Mouse (Mus musculus) hindbrain, embryonic 14.5 days (tissue): ENCODE results near the gene Bsn. TPM values are rescaled to one million over a fixed set of nuclear protein-coding genes. Genes with fewer than 3 reads are reported as not detected.

Experiments
- ATAC-seq: fragments of 200-750 bp; cut with Nextera tagmentation; 2 replicates; pipeline ENCODE4 v1.8.0; 2017; ENCODE audit warnings: moderate number of reproducible peaks, mild to moderate bottlenecking, moderate TSS enrichment, moderate library complexity; ENCODE audit not compliant: low FRiP score
- DNase-seq: peaks from one replicate; pipeline ENCODE4 v3.0.0-alpha.2; 2015; ENCODE audit warnings: low spot score
- H3K27ac ChIP-seq: fragments of 300-500 bp; sonication (generic); 2 replicates; pipeline ENCODE4 v1.5.1; 2014; ENCODE audit warnings: mild to moderate bottlenecking, moderate library complexity
- H3K27me3 ChIP-seq: fragments of 300-500 bp; sonication (generic); 2 replicates; pipeline ENCODE4 v1.6.1; 2014; ENCODE audit warnings: mild to moderate bottlenecking, low read length, mixed read lengths; ENCODE audit not compliant: control insufficient read depth, insufficient read depth
- H3K36me3 ChIP-seq: fragments of 300-500 bp; sonication (generic); replicated peaks from 2 replicates; pipeline ENCODE4 v1.6.1; 2014; ENCODE audit not compliant: control insufficient read depth, insufficient read depth
- H3K4me1 ChIP-seq: fragments of 300-500 bp; sonication (generic); replicated peaks from 2 replicates; pipeline ENCODE4 v1.6.1; 2014; ENCODE audit warnings: antibody characterized with exemption, low read length, mixed read lengths; ENCODE audit not compliant: control insufficient read depth, insufficient read depth
- H3K4me2 ChIP-seq: fragments of 300-500 bp; sonication (generic); replicated peaks from 2 replicates; pipeline ENCODE4 v1.6.1; 2014; ENCODE audit warnings: mild to moderate bottlenecking, moderate library complexity
- H3K4me3 ChIP-seq: fragments of 300-500 bp; sonication (generic); replicated peaks from 2 replicates; pipeline ENCODE4 v1.5.1; 2014; ENCODE audit warnings: mild to moderate bottlenecking, low read length
- H3K9ac ChIP-seq: fragments of 300-500 bp; sonication (generic); 2 replicates; pipeline ENCODE4 v1.6.1; 2014
- H3K9me3 ChIP-seq: fragments of 300-500 bp; sonication (generic); 2 replicates; pipeline ENCODE4 v1.6.1; 2016; ENCODE audit warnings: low read length; ENCODE audit not compliant: control insufficient read depth
- WGBS: fragments of 180-500 bp; shearing (Covaris S2); extraction: QIAGEN DNeasy Blood & Tissue Kit; methylation state at CpG from one replicate; pipeline ENCODE4 v1.1.7; 2014; 5-methylcytosine and 5-hydroxymethylcytosine counted together
- polyA plus RNA-seq: library from polyadenylated mRNA; unstranded; fragments of >200 nt; fragmentation: Nextera tagmentation; extraction: Ambion mirVana; gene quantifications from 2 replicates; pipeline ENCODE4 v1.2.1, GENCODE M21; 2014

Bsn gene
- 15.4 and 15.7 TPM in 2 replicates for polyA plus RNA-seq

- peak within 1 kb of the TSS; percentile 82 for H3K27ac ChIP-seq
- H3K4me2 ChIP-seq: peak within 1 kb of the TSS; percentile 71
- H3K27me3 ChIP-seq: no peaks in the 10 kb centered on the region
- H3K36me3 ChIP-seq: peaks cover 15% of the 10 kb centered on the region
- H3K9ac ChIP-seq: peak within 1 kb of the TSS; percentile 96
- DNase-seq (peak; percentile 86), ATAC-seq (peak; percentile 88)
- under 1% methylated on average over 81 of the region's 91 CpGs for WGBS
- peaks cover 21% of the 10 kb centered on the region for H3K4me1 ChIP-seq
- H3K9me3 ChIP-seq: no peaks in the 10 kb centered on the region
- H3K4me3 ChIP-seq: peak within 1 kb of the TSS; percentile 94
Observed at GRCm38 (mm10) chr9:108189787-108190679, at the start of gene Bsn. Gene Bsn, minus strand, starts transcription at chr9:108190384.

GRCm38 (mm10) chr9:108239951-108240350 lies 49.8 kb upstream of the Bsn start:
- no peaks in the 10 kb centered on the region for H3K27me3 ChIP-seq
- H3K27ac ChIP-seq: no peak overlapping the region
- H3K4me3 ChIP-seq: no peak overlapping the region
- no peak overlapping the region for H3K4me2 ChIP-seq
- no peaks in the 10 kb centered on the region for H3K4me1 ChIP-seq
- no peak overlapping the region for H3K9ac ChIP-seq
- peaks cover 24% of the 10 kb centered on the region for H3K36me3 ChIP-seq
- no peaks in the 10 kb centered on the region for H3K9me3 ChIP-seq
- WGBS: 79% methylated on average over 5 of the region's 5 CpGs
- ATAC-seq: no peak
- no peak for DNase-seq

GRCm38 (mm10) chr9:108238831-108239230 lies 48.6 kb upstream of the Bsn start:
- Histone ChIP-seq H3K4me1 (no peaks in the 10 kb centered on the region), H3K9me3 (no peaks in the 10 kb centered on the region), H3K27ac (no peak overlapping the region), H3K4me3 (no peak overlapping the region), H3K9ac (no peak overlapping the region), H3K4me2 (no peak overlapping the region), H3K36me3 (peaks cover 25% of the 10 kb centered on the region), H3K27me3 (no peaks in the 10 kb centered on the region)
- DNase-seq (no peak), ATAC-seq (no peak)
- 85% methylated on average over 3 of the region's 3 CpGs for WGBS

- DNase-seq (no peak), ATAC-seq (no peak)
- no peaks in the 10 kb centered on the region for H3K4me1 ChIP-seq
- H3K9ac ChIP-seq: no peak overlapping the region
- peaks cover 21% of the 10 kb centered on the region for H3K36me3 ChIP-seq
- no peaks in the 10 kb centered on the region for H3K9me3 ChIP-seq
- 90% methylated on average over 2 of the region's 2 CpGs for WGBS
- H3K4me2 ChIP-seq: no peak overlapping the region
- no peaks in the 10 kb centered on the region for H3K27me3 ChIP-seq
- H3K27ac ChIP-seq: no peak overlapping the region
- H3K4me3 ChIP-seq: no peak overlapping the region
Observed at GRCm38 (mm10) chr9:108238402-108238801, 48.2 kb upstream of the Bsn start.

GRCm38 (mm10) chr9:108234682-108235081 lies 44.5 kb upstream of the Bsn start:
- Histone ChIP-seq H3K27me3 (no peaks in the 10 kb centered on the region), H3K4me3 (no peak overlapping the region), H3K27ac (no peak overlapping the region), H3K4me2 (no peak overlapping the region), H3K4me1 (no peaks in the 10 kb centered on the region), H3K9me3 (no peaks in the 10 kb centered on the region), H3K9ac (no peak overlapping the region), H3K36me3 (peaks cover 33% of the 10 kb centered on the region)
- DNase-seq (no peak), ATAC-seq (no peak)
- WGBS: 89% methylated on average over 2 of the region's 2 CpGs

- H3K4me3 ChIP-seq: no peak overlapping the region
- no peaks in the 10 kb centered on the region for H3K4me1 ChIP-seq
- WGBS: 81% methylated on average over 2 of the region's 2 CpGs
- DNase-seq (no peak), ATAC-seq (no peak)
- H3K4me2 ChIP-seq: no peak overlapping the region
- no peaks in the 10 kb centered on the region for H3K27me3 ChIP-seq
- H3K9me3 ChIP-seq: no peaks in the 10 kb centered on the region
- peaks cover 26% of the 10 kb centered on the region for H3K36me3 ChIP-seq
- H3K27ac ChIP-seq: no peak overlapping the region
- no peak overlapping the region for H3K9ac ChIP-seq
Observed at GRCm38 (mm10) chr9:108232908-108233307, 42.7 kb upstream of the Bsn start.

- DNase-seq (no peak), ATAC-seq (no peak)
- H3K4me3 ChIP-seq: no peak overlapping the region
- H3K27me3 ChIP-seq: no peaks in the 10 kb centered on the region
- 44% methylated on average over 2 of the region's 2 CpGs for WGBS
- H3K4me1 ChIP-seq: no peaks in the 10 kb centered on the region
- H3K9ac ChIP-seq: no peak overlapping the region
- no peaks in the 10 kb centered on the region for H3K9me3 ChIP-seq
- H3K27ac ChIP-seq: no peak overlapping the region
- peaks cover 12% of the 10 kb centered on the region for H3K36me3 ChIP-seq
- no peak overlapping the region for H3K4me2 ChIP-seq
Observed at GRCm38 (mm10) chr9:108227911-108228649, 37.9 kb upstream of the Bsn start.

GRCm38 (mm10) chr9:108225166-108225565 lies 35.0 kb upstream of the Bsn start:
- no peaks in the 10 kb centered on the region for H3K9me3 ChIP-seq
- H3K4me1 ChIP-seq: no peaks in the 10 kb centered on the region
- H3K27me3 ChIP-seq: no peaks in the 10 kb centered on the region
- DNase-seq (no peak), ATAC-seq (no peak)
- WGBS: 82% methylated on average over 2 of the region's 2 CpGs
- no peak overlapping the region for H3K4me3 ChIP-seq
- no peak overlapping the region for H3K27ac ChIP-seq
- H3K36me3 ChIP-seq: no peaks in the 10 kb centered on the region; the same call in 1 of the 2 replicates
- H3K4me2 ChIP-seq: no peak overlapping the region
- H3K9ac ChIP-seq: no peak overlapping the region

GRCm38 (mm10) chr9:108223633-108224032 lies 33.4 kb upstream of the Bsn start:
- H3K9me3 ChIP-seq: no peaks in the 10 kb centered on the region
- no peaks in the 10 kb centered on the region for H3K4me1 ChIP-seq
- no peak for ATAC-seq
- H3K9ac ChIP-seq: no peak overlapping the region
- no peak overlapping the region for H3K4me2 ChIP-seq
- WGBS: 97% methylated on average over 1 of the region's 1 CpGs
- H3K27me3 ChIP-seq: no peaks in the 10 kb centered on the region
- no peak overlapping the region for H3K4me3 ChIP-seq
- DNase-seq: no peak
- H3K27ac ChIP-seq: no peak overlapping the region
- H3K36me3 ChIP-seq: no peaks in the 10 kb centered on the region; the same call in 1 of the 2 replicates
